Mouse (Mus musculus): ENCODE measurements around the gene Trhde.

DNA sequence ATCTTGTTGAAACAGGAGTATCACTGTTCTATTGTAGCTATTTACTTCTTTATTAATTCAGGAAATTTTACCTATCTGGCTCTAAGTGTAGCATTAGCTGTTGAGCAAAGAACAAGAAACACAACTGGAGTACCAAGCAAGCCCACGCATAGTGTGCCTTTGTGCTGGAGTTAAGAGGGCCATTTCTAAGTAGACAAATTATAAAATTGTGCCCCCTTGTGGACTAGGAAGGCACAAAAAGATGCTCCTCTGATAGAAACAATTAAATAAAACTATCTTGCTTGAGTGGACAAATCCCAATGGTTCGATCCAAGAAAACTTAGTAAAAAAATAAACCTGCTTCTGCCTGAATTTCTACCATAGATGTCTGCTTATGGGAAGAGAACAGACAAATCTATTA lies 76.5 kb downstream of the Trhde start:
- TF ChIP-seq ZC3H11A (IDR thresholded peaks at IDR 0.05; ENCODE audit: borderline replicate concordance, low read depth, low read length) (0 out of 2 replicates have a peak, but pooled peaks have one; percentile 7), HCFC1 (IDR thresholded peaks at IDR 0.05; ENCODE audit: borderline replicate concordance, insufficient read depth, low read length) (no peak), CHD2 (IDR thresholded peaks at IDR 0.05; ENCODE audit: low read depth, low read length) (no peak), MAFK (IDR thresholded peaks at IDR 0.05; ENCODE audit: insufficient read depth, low read depth, low read length) (no peak), ZNF384 (IDR thresholded peaks at IDR 0.05; ENCODE audit: low read depth, low read length) (no peak)

Measured in ES-E14 (cell line).